Mouse (Mus musculus) megakaryocyte-erythroid progenitor cell, adult 5-6 weeks (primary cell): ENCODE data around the gene Rnf208. TPM values are rescaled to one million over a fixed set of nuclear protein-coding genes. Genes with fewer than 3 reads are reported as not detected.

Experiments
- ATAC-seq: replicated peaks from 2 replicates; pipeline ENCODE4 v1.8.0; 2016; ENCODE audit warnings: mild to moderate bottlenecking, inconsistent platforms; ENCODE audit not compliant: severe bottlenecking, poor library complexity, low FRiP score, low TSS enrichment
- total RNA-seq, 2 experiments: library from RNA; stranded (forward) in 1 of 2; stranded (reverse) in 1 of 2; fragments of 200-1000, 215-1000 nt in 1 of 2; fragments of >200 nt in 1 of 2; fragmentation: Nextera tagmentation in 1 of 2; gene quantifications; 2 replicates each; pipeline ENCODE4 v1.2.3; 2014 to 2017

Gene Rnf208
- total RNA-seq, 2 experiments from 2014 or later: 10.2 TPM; not detected in 1

- ATAC-seq: no peak
Measured at GRCm38 (mm10) chr2:25293706-25294105, 51.7 kb downstream of the Rnf208 start.

Other genes starting within 250 kb of the Rnf208 start
Only the 30 nearest of the 31 such genes appear.
- 17.1 and 34.5 TPM in 2 replicates for gene Nsmf, start 187.9 kb upstream of the Rnf208 start, total RNA-seq (2014; fragmentation: Nextera tagmentation)
- gene Nsmf, start 187.9 kb upstream of the Rnf208 start, total RNA-seq (2017): 5.9 and 21.1 TPM in 2 replicates
- not detected in 2 replicates for gene Entpd8, start 162.0 kb upstream of the Rnf208 start, total RNA-seq (2014; fragmentation: Nextera tagmentation)
- not detected in 2 replicates for gene Entpd8, start 162.0 kb upstream of the Rnf208 start, total RNA-seq (2017)
- not detected in 2 replicates for gene Noxa1, start 147.1 kb upstream of the Rnf208 start, total RNA-seq (2014; fragmentation: Nextera tagmentation)
- gene Noxa1, start 147.1 kb upstream of the Rnf208 start, total RNA-seq (2017): 1.1 TPM in 1 of 2 replicates, not detected in the other
- gene Nrarp, start 61.5 kb upstream of the Rnf208 start, total RNA-seq (2014; fragmentation: Nextera tagmentation): 3.5 and 4.6 TPM in 2 replicates
- 1.3 and 2.4 TPM in 2 replicates for gene Nrarp, start 61.5 kb upstream of the Rnf208 start, total RNA-seq (2017)
- gene Tor4a, start 45.4 kb upstream of the Rnf208 start, total RNA-seq (2014; fragmentation: Nextera tagmentation): 12.6 and 13.0 TPM in 2 replicates
- 8.0 and 11.8 TPM in 2 replicates for gene Tor4a, start 45.4 kb upstream of the Rnf208 start, total RNA-seq (2017)
- gene Nelfb, start 30.8 kb upstream of the Rnf208 start, total RNA-seq (2014; fragmentation: Nextera tagmentation): 50.8 and 67.6 TPM in 2 replicates
- gene Nelfb, start 30.8 kb upstream of the Rnf208 start, total RNA-seq (2017): 26.4 and 28.2 TPM in 2 replicates
- not detected in 2 replicates for gene Stpg3, start 27.6 kb upstream of the Rnf208 start, total RNA-seq (2014; fragmentation: Nextera tagmentation)
- 3.2 TPM in 1 of 2 replicates, not detected in the other for gene Stpg3, start 27.6 kb upstream of the Rnf208 start, total RNA-seq (2017)
- gene Fam166a, start 23.5 kb upstream of the Rnf208 start, total RNA-seq (2014; fragmentation: Nextera tagmentation): not detected in 2 replicates
- not detected in 2 replicates for gene Fam166a, start 23.5 kb upstream of the Rnf208 start, total RNA-seq (2017)
- gene Tubb4b, start 17.6 kb upstream of the Rnf208 start, total RNA-seq (2014; fragmentation: Nextera tagmentation): 712 and 769 TPM in 2 replicates
- gene Tubb4b, start 17.6 kb upstream of the Rnf208 start, total RNA-seq (2017): 718 and 785 TPM in 2 replicates
- not detected in 2 replicates for gene Slc34a3, start 7.9 kb upstream of the Rnf208 start, total RNA-seq (2014; fragmentation: Nextera tagmentation)
- not detected in 2 replicates for gene Slc34a3, start 7.9 kb upstream of the Rnf208 start, total RNA-seq (2017)
- not detected in 2 replicates for gene Rnf224, start 5.5 kb upstream of the Rnf208 start, total RNA-seq (2014; fragmentation: Nextera tagmentation)
- gene Rnf224, start 5.5 kb upstream of the Rnf208 start, total RNA-seq (2017): not detected in 2 replicates
- gene Cysrt1, start 197 bp downstream of the Rnf208 start, total RNA-seq (2014; fragmentation: Nextera tagmentation): not detected in 2 replicates
- not detected in 2 replicates for gene Cysrt1, start 197 bp downstream of the Rnf208 start, total RNA-seq (2017)
- 15.3 and 21.7 TPM in 2 replicates for gene AL732309.1, start 4.6 kb downstream of the Rnf208 start, total RNA-seq (2014; fragmentation: Nextera tagmentation)
- 3.3 and 4.9 TPM in 2 replicates for gene AL732309.1, start 4.6 kb downstream of the Rnf208 start, total RNA-seq (2017)
- gene Tmem203, start 13.2 kb downstream of the Rnf208 start, total RNA-seq (2014; fragmentation: Nextera tagmentation): 14.3 and 19.6 TPM in 2 replicates
- 4.3 and 9.1 TPM in 2 replicates for gene Tmem203, start 13.2 kb downstream of the Rnf208 start, total RNA-seq (2017)
- gene Tprn, start 20.4 kb downstream of the Rnf208 start, total RNA-seq (2014; fragmentation: Nextera tagmentation): 17.5 and 27.4 TPM in 2 replicates
- 9.8 and 15.0 TPM in 2 replicates for gene Tprn, start 20.4 kb downstream of the Rnf208 start, total RNA-seq (2017)
- 183 and 205 TPM in 2 replicates for gene Ssna1, start 30.2 kb downstream of the Rnf208 start, total RNA-seq (2014; fragmentation: Nextera tagmentation)
- gene Ssna1, start 30.2 kb downstream of the Rnf208 start, total RNA-seq (2017): 81.8 and 104 TPM in 2 replicates
- 52.0 and 56.6 TPM in 2 replicates for gene Anapc2, start 30.2 kb downstream of the Rnf208 start, total RNA-seq (2014; fragmentation: Nextera tagmentation)
- 31.3 and 39.0 TPM in 2 replicates for gene Anapc2, start 30.2 kb downstream of the Rnf208 start, total RNA-seq (2017)
- gene Tmem210, start 45.9 kb downstream of the Rnf208 start, total RNA-seq (2014; fragmentation: Nextera tagmentation): not detected in 2 replicates
- gene Tmem210, start 45.9 kb downstream of the Rnf208 start, total RNA-seq (2017): not detected in 2 replicates
- not detected in 2 replicates for gene Lrrc26, start 47.7 kb downstream of the Rnf208 start, total RNA-seq (2014; fragmentation: Nextera tagmentation)
- gene Lrrc26, start 47.7 kb downstream of the Rnf208 start, total RNA-seq (2017): not detected in 2 replicates
- gene Grin1, start 76.9 kb downstream of the Rnf208 start, total RNA-seq (2014; fragmentation: Nextera tagmentation): not detected in 2 replicates
- gene Grin1, start 76.9 kb downstream of the Rnf208 start, total RNA-seq (2017): not detected in 2 replicates
- 37.1 and 38.9 TPM in 2 replicates for gene Man1b1, start 90.1 kb downstream of the Rnf208 start, total RNA-seq (2014; fragmentation: Nextera tagmentation)
- gene Man1b1, start 90.1 kb downstream of the Rnf208 start, total RNA-seq (2017): 31.8 and 82.7 TPM in 2 replicates
- gene Dpp7, start 114.1 kb downstream of the Rnf208 start, total RNA-seq (2014; fragmentation: Nextera tagmentation): 9.5 and 16.6 TPM in 2 replicates
- gene Dpp7, start 114.1 kb downstream of the Rnf208 start, total RNA-seq (2017): 22.0 and 59.0 TPM in 2 replicates
- 9.7 and 12.7 TPM in 2 replicates for gene Uap1l1, start 123.4 kb downstream of the Rnf208 start, total RNA-seq (2014; fragmentation: Nextera tagmentation)
- gene Uap1l1, start 123.4 kb downstream of the Rnf208 start, total RNA-seq (2017): 2.0 and 2.5 TPM in 2 replicates
- 18.4 and 19.0 TPM in 2 replicates for gene Sapcd2, start 130.1 kb downstream of the Rnf208 start, total RNA-seq (2014; fragmentation: Nextera tagmentation)
- gene Sapcd2, start 130.1 kb downstream of the Rnf208 start, total RNA-seq (2017): 4.9 and 7.1 TPM in 2 replicates
- gene Entpd2, start 153.6 kb downstream of the Rnf208 start, total RNA-seq (2014; fragmentation: Nextera tagmentation): not detected in 2 replicates
- not detected in 2 replicates for gene Entpd2, start 153.6 kb downstream of the Rnf208 start, total RNA-seq (2017)
- gene Npdc1, start 157.1 kb downstream of the Rnf208 start, total RNA-seq (2014; fragmentation: Nextera tagmentation): not detected in 2 replicates
- gene Npdc1, start 157.1 kb downstream of the Rnf208 start, total RNA-seq (2017): not detected in 2 replicates
- gene Fut7, start 181.0 kb downstream of the Rnf208 start, total RNA-seq (2014; fragmentation: Nextera tagmentation): 3.4 and 6.3 TPM in 2 replicates
- 4.5 and 4.9 TPM in 2 replicates for gene Fut7, start 181.0 kb downstream of the Rnf208 start, total RNA-seq (2017)
- gene Abca2, start 186.4 kb downstream of the Rnf208 start, total RNA-seq (2014; fragmentation: Nextera tagmentation): 34.7 and 38.3 TPM in 2 replicates
- 10.8 and 13.1 TPM in 2 replicates for gene Abca2, start 186.4 kb downstream of the Rnf208 start, total RNA-seq (2017)
- gene Clic3, start 214.6 kb downstream of the Rnf208 start, total RNA-seq (2014; fragmentation: Nextera tagmentation): not detected in 2 replicates
- gene Clic3, start 214.6 kb downstream of the Rnf208 start, total RNA-seq (2017): not detected in 2 replicates
- 34.5 and 36.3 TPM in 2 replicates for gene Paxx, start 218.8 kb downstream of the Rnf208 start, total RNA-seq (2014; fragmentation: Nextera tagmentation)
- 17.9 and 25.9 TPM in 2 replicates for gene Paxx, start 218.8 kb downstream of the Rnf208 start, total RNA-seq (2017)